Mouse (Mus musculus): ENCODE results near the gene Mtap.

Gene Mtap

GRCm38 (mm10) chr4:89137542-89138360, 829 bp downstream of the Mtap start:
- DNase-seq (ENCODE audit: low read depth, low spot score), result no peak

- DNase-seq (ENCODE audit: low read depth, low spot score), result no peak
Observed at GRCm38 (mm10) chr4:89138361-89138651, 1.4 kb downstream of the Mtap start.

- DNase-seq (ENCODE audit: low read depth, low spot score), result peak; percentile 48
Observed at GRCm38 (mm10) chr4:89140832-89141231, 3.9 kb downstream of the Mtap start.

GRCm38 (mm10) chr4:89145409-89145808, 8.5 kb downstream of the Mtap start:
- DNase-seq (ENCODE audit: low read depth, low spot score), result peak; percentile 62

- DNase-seq (ENCODE audit: low read depth, low spot score), result no peak
Observed at GRCm38 (mm10) chr4:89146291-89146690, 9.4 kb downstream of the Mtap start.

- no peak for DNase-seq (ENCODE audit: low read depth, low spot score)
Observed at GRCm38 (mm10) chr4:89149261-89149660, 12.3 kb downstream of the Mtap start.

- no peak for DNase-seq (ENCODE audit: low read depth, low spot score)
Observed at GRCm38 (mm10) chr4:89161389-89161788, 24.5 kb downstream of the Mtap start.

GRCm38 (mm10) chr4:89162496-89162895, 25.6 kb downstream of the Mtap start:
- DNase-seq (ENCODE audit: low read depth, low spot score), result no peak

- DNase-seq (ENCODE audit: low read depth, low spot score), result no peak
Observed at GRCm38 (mm10) chr4:89163613-89164012, 26.7 kb downstream of the Mtap start.

GRCm38 (mm10) chr4:89164681-89165080, 27.8 kb downstream of the Mtap start:
- DNase-seq (ENCODE audit: low read depth, low spot score), result no peak

- DNase-seq (ENCODE audit: low read depth, low spot score), result no peak
Observed at GRCm38 (mm10) chr4:89168877-89169276, 32.0 kb downstream of the Mtap start.

GRCm38 (mm10) chr4:89169739-89170138, 32.8 kb downstream of the Mtap start:
- DNase-seq (ENCODE audit: low read depth, low spot score), result no peak

- DNase-seq (ENCODE audit: low read depth, low spot score), result no peak
Observed at GRCm38 (mm10) chr4:89170931-89171330, 34.0 kb downstream of the Mtap start.

GRCm38 (mm10) chr4:89172873-89173605, 36.1 kb downstream of the Mtap start:
- DNase-seq (ENCODE audit: low read depth, low spot score), result peak; percentile 7

- no peak for DNase-seq (ENCODE audit: low read depth, low spot score)
Observed at GRCm38 (mm10) chr4:89177514-89178307, 40.8 kb downstream of the Mtap start.

GRCm38 (mm10) chr4:89180121-89180520, 43.2 kb downstream of the Mtap start:
- no peak for DNase-seq (ENCODE audit: low read depth, low spot score)

GRCm38 (mm10) chr4:89181656-89182055, 44.7 kb downstream of the Mtap start:
- no peak for DNase-seq (ENCODE audit: low read depth, low spot score)

GRCm38 (mm10) chr4:89182486-89182885, 45.6 kb downstream of the Mtap start:
- no peak for DNase-seq (ENCODE audit: low read depth, low spot score)

- no peak for DNase-seq (ENCODE audit: low read depth, low spot score)
Observed at GRCm38 (mm10) chr4:89195481-89195880, 58.6 kb downstream of the Mtap start.

GRCm38 (mm10) chr4:89197128-89197527, 60.2 kb downstream of the Mtap start:
- no peak for DNase-seq (ENCODE audit: low read depth, low spot score)

- DNase-seq (ENCODE audit: low read depth, low spot score), result no peak
Observed at GRCm38 (mm10) chr4:89200806-89201205, 63.9 kb downstream of the Mtap start.

- DNase-seq (ENCODE audit: low read depth, low spot score), result no peak
Observed at GRCm38 (mm10) chr4:89209310-89209709, 72.4 kb downstream of the Mtap start.
